Mouse (Mus musculus) lung, embryonic 16.5 days (tissue): ENCODE results near the gene Tsc22d3. TPM values are rescaled to one million over a fixed set of nuclear protein-coding genes. Genes with fewer than 3 reads are reported as not detected.
A peak's percentile ranks its signal among the peaks of the same experiment; 100 is the strongest.
"Not testable (repeated sequence)": the region's sequence is repeated elsewhere in the genome, so short reads cannot be mapped to it uniquely, and the experiment has no call there.

Experiments used
- ATAC-seq: fragments of 200-750 bp; cut with Nextera tagmentation; 2 replicates; pipeline ENCODE4 v1.8.0; 2017; ENCODE audit warnings: low read depth, mild to moderate bottlenecking, moderate library complexity
- H3K27ac ChIP-seq: fragments of 300-500 bp; sonication (generic); 2 replicates; pipeline ENCODE4 v1.5.1; 2014; ENCODE audit warnings: mild to moderate bottlenecking, control low read depth, low read length
- H3K27me3 ChIP-seq: fragments of 300-500 bp; sonication (generic); 2 replicates; pipeline ENCODE4 v1.6.1; 2014; ENCODE audit warnings: low read depth, low read length, mixed read lengths; ENCODE audit not compliant: control insufficient read depth, insufficient read depth
- H3K36me3 ChIP-seq: fragments of 300-500 bp; sonication (generic); 2 replicates; pipeline ENCODE4 v1.6.1; 2014; ENCODE audit warnings: low read length; ENCODE audit not compliant: control insufficient read depth, insufficient read depth
- H3K4me1 ChIP-seq: fragments of 300-500 bp; sonication (generic); replicated peaks from 2 replicates; pipeline ENCODE4 v1.6.1; 2014; ENCODE audit warnings: low read length, mixed read lengths; ENCODE audit not compliant: control insufficient read depth, insufficient read depth
- H3K4me2 ChIP-seq: fragments of 300-500 bp; sonication (generic); 2 replicates; pipeline ENCODE4 v1.6.1; 2014; ENCODE audit warnings: low read depth, low read length, control low read depth
- H3K4me3 ChIP-seq: fragments of 300-500 bp; sonication (generic); 2 replicates; pipeline ENCODE4 v1.5.1; 2014; ENCODE audit warnings: mild to moderate bottlenecking, low read length, control low read depth
- H3K9ac ChIP-seq: fragments of 300-500 bp; sonication (generic); 2 replicates; pipeline ENCODE4 v1.6.1; 2014; ENCODE audit warnings: low read length, control low read depth
- H3K9me3 ChIP-seq: fragments of 300-500 bp; sonication (generic); 2 replicates; pipeline ENCODE4 v1.6.1; 2016; ENCODE audit warnings: low read length; ENCODE audit not compliant: control insufficient read depth
- WGBS: fragments of 180-500 bp; shearing (Covaris S2); extraction: QIAGEN DNeasy Blood & Tissue Kit; methylation state at CpG from one replicate; pipeline ENCODE4 v1.1.7; 2014; 5-methylcytosine and 5-hydroxymethylcytosine counted together
- polyA plus RNA-seq: library from polyadenylated mRNA; unstranded; fragments of >200 nt; fragmentation: Nextera tagmentation; extraction: Ambion mirVana; gene quantifications from 2 replicates; pipeline ENCODE4 v1.2.1, GENCODE M21; 2015

Gene Tsc22d3
- polyA plus RNA-seq, 1 experiment from 2014 or later = 119 TPM

DNA sequence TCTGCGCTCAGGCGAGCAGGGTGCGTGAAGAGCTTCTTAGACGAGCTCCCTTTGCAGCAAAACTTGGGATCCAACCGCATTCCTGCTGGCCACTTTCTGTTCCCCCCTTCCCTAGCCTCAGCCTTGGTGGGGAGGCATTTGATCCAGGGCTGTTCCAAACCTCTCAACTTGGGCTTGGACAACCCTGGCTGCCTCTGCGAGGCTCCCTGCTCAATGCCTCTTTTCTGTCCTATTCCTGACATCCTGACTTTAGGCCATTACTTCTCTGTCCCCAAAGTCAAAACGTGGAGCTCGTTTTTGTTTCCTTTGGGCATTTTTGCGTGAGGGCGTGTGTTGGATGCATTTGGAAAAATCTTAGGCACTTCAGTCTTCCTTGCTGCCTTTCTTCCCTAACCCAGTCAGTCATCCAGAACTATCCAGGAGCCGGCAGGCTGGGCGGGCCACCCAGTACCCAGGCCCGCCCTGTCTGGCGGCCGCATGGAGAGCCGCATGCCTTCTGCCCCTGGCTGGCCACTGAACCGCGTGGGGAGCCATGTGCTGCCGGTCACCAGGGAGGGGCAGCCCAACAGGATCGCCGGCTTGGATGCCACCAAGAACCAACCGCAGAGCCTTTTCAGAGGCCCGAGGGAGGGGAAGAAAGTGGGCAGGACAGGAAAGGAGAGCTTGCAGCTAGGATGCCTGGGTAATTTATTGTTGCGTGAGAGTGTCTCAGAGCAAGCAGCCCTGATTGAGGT lies 89.6 kb downstream of the Tsc22d3 start:
- no peaks in the 10 kb centered on the region for H3K36me3 ChIP-seq
- no peaks in the 10 kb centered on the region for H3K27me3 ChIP-seq
- peak; percentile 88 for ATAC-seq
- peaks cover 3% of the 10 kb centered on the region; the same call in 1 of the 2 replicates for H3K4me1 ChIP-seq
- H3K4me3 ChIP-seq = no peak overlapping the region
- 33% methylated on average over 24 of the region's 24 CpGs for WGBS
- H3K9me3 ChIP-seq = no peaks in the 10 kb centered on the region
- peak overlapping the region; percentile 26 for H3K27ac ChIP-seq
- H3K9ac ChIP-seq = peak overlapping the region; percentile 53; the same call in 1 of the 2 replicates
- peak overlapping the region; percentile 36 for H3K4me2 ChIP-seq

DNA sequence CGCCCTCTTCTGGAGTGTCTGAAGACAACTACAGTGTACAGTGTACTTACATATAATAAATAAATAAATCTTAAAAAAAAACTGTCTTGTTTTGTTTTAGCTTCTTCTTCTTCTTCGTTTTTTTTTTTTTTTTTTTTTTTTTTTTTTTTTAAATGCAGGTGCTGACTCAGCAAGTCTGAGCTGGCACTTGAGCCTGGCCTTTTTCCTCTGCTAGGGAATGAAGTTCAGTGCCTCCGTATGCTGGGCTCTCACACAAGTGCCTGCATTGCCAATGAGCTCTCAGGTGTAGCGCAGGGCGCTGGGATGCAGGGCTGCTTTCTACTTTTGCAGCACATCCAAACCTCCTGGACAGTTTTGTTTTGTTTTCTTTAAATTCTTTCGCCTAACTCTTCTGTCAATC lies 90.6 kb downstream of the Tsc22d3 start:
- H3K4me2 ChIP-seq = no peak overlapping the region
- no peak overlapping the region for H3K4me3 ChIP-seq
- no peak for ATAC-seq
- H3K9me3 ChIP-seq = no peaks in the 10 kb centered on the region
- H3K4me1 ChIP-seq = peaks cover 3% of the 10 kb centered on the region; the same call in 1 of the 2 replicates
- no peak overlapping the region for H3K9ac ChIP-seq
- H3K27me3 ChIP-seq = no peaks in the 10 kb centered on the region
- WGBS = 64% methylated on average over 6 of the region's 6 CpGs
- H3K36me3 ChIP-seq = no peaks in the 10 kb centered on the region
- H3K27ac ChIP-seq = no peak overlapping the region

GRCm38 (mm10) chrX:140508791-140509190 lies 91.7 kb downstream of the Tsc22d3 start:
- H3K9ac ChIP-seq, H3K27ac ChIP-seq, H3K9me3 ChIP-seq, ATAC-seq, H3K27me3 ChIP-seq, H3K36me3 ChIP-seq, H3K4me3 ChIP-seq, H3K4me2 ChIP-seq, H3K4me1 ChIP-seq: not testable (repeated sequence)
- 77% methylated on average over 4 of the region's 4 CpGs for WGBS

GRCm38 (mm10) chrX:140507377-140507776 lies 93.1 kb downstream of the Tsc22d3 start:
- Histone ChIP-seq H3K4me3 (no peak overlapping the region), H3K4me1 (peaks cover 7% of the 10 kb centered on the region; the same call in 1 of the 2 replicates), H3K4me2 (no peak overlapping the region), H3K27ac (no peak overlapping the region), H3K9me3 (no peaks in the 10 kb centered on the region), H3K36me3 (no peaks in the 10 kb centered on the region), H3K27me3 (no peaks in the 10 kb centered on the region), H3K9ac (no peak overlapping the region)
- WGBS = 81% methylated on average over 1 of the region's 1 CpGs
- ATAC-seq = no peak

GRCm38 (mm10) chrX:140506436-140507180 lies 93.9 kb downstream of the Tsc22d3 start:
- peaks cover 5% of the 10 kb centered on the region; the same call in 1 of the 2 replicates for H3K4me1 ChIP-seq
- H3K4me3 ChIP-seq = no peak overlapping the region
- no peak overlapping the region for H3K9ac ChIP-seq
- no peaks in the 10 kb centered on the region for H3K9me3 ChIP-seq
- H3K4me2 ChIP-seq = no peak overlapping the region
- no peak for ATAC-seq
- WGBS = 70% methylated on average over 6 of the region's 6 CpGs
- H3K27ac ChIP-seq = no peak overlapping the region
- H3K27me3 ChIP-seq = no peaks in the 10 kb centered on the region
- no peaks in the 10 kb centered on the region for H3K36me3 ChIP-seq

GRCm38 (mm10) chrX:140505497-140506238 lies 94.8 kb downstream of the Tsc22d3 start:
- 53% methylated on average over 15 of the region's 15 CpGs for whole genome bisulfite sequencing
- peak; percentile 86 for ATAC-seq
- no peaks in the 10 kb centered on the region for H3K27me3 ChIP-seq

GRCm38 (mm10) chrX:140503905-140504304 lies 96.6 kb downstream of the Tsc22d3 start:
- no peak overlapping the region for H3K4me2 ChIP-seq
- H3K36me3 ChIP-seq = no peaks in the 10 kb centered on the region
- no peak overlapping the region for H3K9ac ChIP-seq
- peak overlapping the region; percentile 56; the same call in 1 of the 2 replicates for H3K27ac ChIP-seq
- no peaks in the 10 kb centered on the region for H3K27me3 ChIP-seq
- WGBS = 17% methylated on average over 7 of the region's 7 CpGs
- H3K4me1 ChIP-seq = peaks cover 4% of the 10 kb centered on the region; the same call in 1 of the 2 replicates
- ATAC-seq = peak; percentile 77
- no peak overlapping the region for H3K4me3 ChIP-seq
- no peaks in the 10 kb centered on the region for H3K9me3 ChIP-seq

More at GRCm38 (mm10) chrX:140505497-140506238, 94.8 kb downstream of the Tsc22d3 start:
- no peaks in the 10 kb centered on the region for H3K36me3 ChIP-seq
- H3K4me1 ChIP-seq = peaks cover 4% of the 10 kb centered on the region; the same call in 1 of the 2 replicates
- no peaks in the 10 kb centered on the region for H3K9me3 ChIP-seq
- no peak overlapping the region for H3K4me3 ChIP-seq
- H3K4me2 ChIP-seq = no peak overlapping the region
- no peak overlapping the region for H3K9ac ChIP-seq
- H3K27ac ChIP-seq = peak overlapping the region; percentile 71

GRCm38 (mm10) chrX:140501401-140502301 lies 98.8 kb downstream of the Tsc22d3 start:
- H3K9ac ChIP-seq = no peak overlapping the region
- ATAC-seq = no peak
- H3K27me3 ChIP-seq = no peaks in the 10 kb centered on the region
- H3K4me3 ChIP-seq = no peak overlapping the region
- no peak overlapping the region for H3K4me2 ChIP-seq
- 52% methylated on average over 9 of the region's 9 CpGs for WGBS
- H3K27ac ChIP-seq = no peak overlapping the region
- no peaks in the 10 kb centered on the region for H3K9me3 ChIP-seq
- peaks cover 4% of the 10 kb centered on the region; the same call in 1 of the 2 replicates for H3K4me1 ChIP-seq
- no peaks in the 10 kb centered on the region for H3K36me3 ChIP-seq
